Mouse (Mus musculus): ENCODE results near the gene Dhx40.

- peak; percentile 98 for TF ChIP-seq POLR2A (IDR thresholded peaks at IDR 0.05; ENCODE audit: control insufficient read depth, low read depth, low read length)
- no peak for TF ChIP-seq CTCF (IDR thresholded peaks at IDR 0.05; ENCODE audit: control insufficient read depth, insufficient read depth, insufficient replicate concordance, low read depth, low read length)
Observed at GRCm38 (mm10) chr11:86807505-86807989, at the start of gene Dhx40.

All from testis, adult 2 months (tissue).